Mouse (Mus musculus) thymus, adult 2 months (tissue): Measurements from ENCODE around the gene Olfr9. TPM values are rescaled to one million over a fixed set of nuclear protein-coding genes. Genes with fewer than 3 reads are reported as not detected.
"Not testable (repeated sequence)": the region's sequence is repeated elsewhere in the genome, so short reads cannot be mapped to it uniquely, and the experiment has no call there.

ENCODE experiments used
- DNase-seq: peaks from one replicate; pipeline ENCODE4 v3.0.0; 2021
- H3K27ac ChIP-seq: fragments of 200-500 bp; 2 replicates; pipeline ENCODE4 v1.5.1; 2012; ENCODE audit warnings: low read length, control low read depth; ENCODE audit not compliant: control insufficient read depth, insufficient read depth
- H3K27me3 ChIP-seq: fragments of 200-500 bp; 2 replicates; pipeline ENCODE4 v1.6.1; 2012; ENCODE audit warnings: mild to moderate bottlenecking, low read length, moderate library complexity, mixed read lengths; ENCODE audit not compliant: control insufficient read depth, insufficient read depth
- H3K36me3 ChIP-seq: fragments of 200-500 bp; 2 replicates; pipeline ENCODE4 v1.6.1; 2012; ENCODE audit warnings: mild to moderate bottlenecking, low read length, moderate library complexity; ENCODE audit not compliant: control insufficient read depth, insufficient read depth
- H3K4me1 ChIP-seq: fragments of 200-500 bp; replicated peaks from 2 replicates; pipeline ENCODE4 v1.6.1; 2012; ENCODE audit warnings: low read length; ENCODE audit not compliant: control insufficient read depth, insufficient read depth
- H3K4me3 ChIP-seq: fragments of 200-500 bp; 2 replicates; pipeline ENCODE4 v1.5.1; 2012; ENCODE audit warnings: mild to moderate bottlenecking, low read length, control low read depth, moderate library complexity; ENCODE audit not compliant: control insufficient read depth, insufficient read depth
- CTCF ChIP-seq: fragments of 200-500 bp; IDR thresholded peaks from 2 replicates; pipeline ENCODE4 v1.5.1; 2012; ENCODE audit warnings: mild to moderate bottlenecking, control low read depth, low read length, moderate library complexity, borderline replicate concordance; ENCODE audit not compliant: control insufficient read depth, poor library complexity, insufficient read depth; ENCODE audit errors: extremely low read depth
- POLR2A ChIP-seq: fragments of 200-500 bp; IDR thresholded peaks from 2 replicates; pipeline ENCODE4 v1.6.1; 2012; ENCODE audit warnings: mild to moderate bottlenecking, low read length, control low read depth, moderate library complexity; ENCODE audit not compliant: control insufficient read depth, poor library complexity, insufficient read depth; ENCODE audit errors: extremely low read depth
- WGBS: fragments of 180-500 bp; shearing (Covaris S2); methylation state at CpG from one replicate; pipeline ENCODE4 v1.1.7; 2018; 5-methylcytosine and 5-hydroxymethylcytosine counted together
- polyA plus RNA-seq: library from polyadenylated mRNA; depleted of rRNA; stranded (reverse); fragments of >200 nt; gene quantifications from 2 replicates; pipeline ENCODE4 v1.2.3, GENCODE M21; 2012

Olfr9 gene
- polyA plus RNA-seq, 1 experiment: not detected

GRCm38 (mm10) chr10:128976395-128976794 is 12.8 kb upstream of the Olfr9 start:
- Histone ChIP-seq H3K4me3 (no peak overlapping the region), H3K36me3 (no peaks in the 10 kb centered on the region), H3K4me1 (no peaks in the 10 kb centered on the region), H3K27ac (no peak overlapping the region), H3K27me3 (no peaks in the 10 kb centered on the region)
- no peak for DNase-seq
- no peak for TF ChIP-seq CTCF
- no peak for TF ChIP-seq POLR2A
- WGBS: 77% methylated on average over 3 of the region's 3 CpGs

- H3K4me3 ChIP-seq: no peak overlapping the region
- DNase-seq: peak; percentile 51
- no peaks in the 10 kb centered on the region for H3K27me3 ChIP-seq
- H3K4me1 ChIP-seq: no peaks in the 10 kb centered on the region
- H3K27ac ChIP-seq: no peak overlapping the region
- WGBS: 16% methylated on average over 9 of the region's 9 CpGs
- H3K36me3 ChIP-seq: no peaks in the 10 kb centered on the region
- TF ChIP-seq CTCF (no peak), POLR2A (no peak)
These were observed 11.6 kb upstream of the Olfr9 start for GRCm38 (mm10) chr10:128977522-128978114.

GRCm38 (mm10) chr10:128980644-128981365 is 8.4 kb upstream of the Olfr9 start:
- 93% methylated on average over 3 of the region's 3 CpGs for WGBS
- Histone ChIP-seq H3K36me3 (no peaks in the 10 kb centered on the region), H3K4me3 (no peak overlapping the region), H3K27ac (no peak overlapping the region), H3K4me1 (no peaks in the 10 kb centered on the region), H3K27me3 (no peaks in the 10 kb centered on the region)
- no peak for DNase-seq
- no peak for TF ChIP-seq POLR2A
- no peak for TF ChIP-seq CTCF

DNA sequence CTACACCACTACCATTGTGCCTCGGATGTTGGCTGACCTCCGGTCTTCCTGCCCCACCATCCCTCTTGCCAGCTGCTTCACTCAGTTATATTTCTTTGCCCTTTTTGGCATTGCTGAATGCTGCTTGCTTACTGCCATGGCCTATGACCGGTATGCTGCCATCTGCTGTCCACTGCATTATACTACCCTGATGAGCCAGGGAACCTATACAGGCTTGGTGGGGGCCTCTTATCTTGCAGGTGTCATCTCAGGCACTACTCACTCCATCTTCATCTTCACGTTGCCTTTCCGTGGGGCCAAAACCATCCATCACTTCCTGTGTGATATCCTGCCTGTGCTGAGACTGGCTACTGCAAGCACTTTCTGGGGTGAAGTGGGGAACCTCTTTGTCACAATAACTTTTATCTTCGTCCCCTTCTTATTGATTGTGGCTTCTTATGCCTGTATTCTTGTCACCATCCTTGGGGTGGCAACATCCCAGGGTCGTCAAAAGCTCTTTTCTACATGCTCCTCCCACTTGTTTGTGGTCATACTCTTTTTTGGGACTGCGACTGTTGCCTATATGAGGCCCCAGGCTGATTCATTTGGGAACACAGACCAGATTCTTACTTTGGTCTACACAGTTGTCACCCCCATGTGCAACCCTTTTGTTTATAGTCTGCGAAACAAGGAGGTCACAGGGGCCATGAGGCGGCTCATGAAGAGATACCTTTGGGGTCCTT is 1.1 kb downstream of the Olfr9 start:
- 41% methylated on average over 7 of the region's 10 CpGs for WGBS
- not testable (repeated sequence) for H3K27ac ChIP-seq, H3K36me3 ChIP-seq, H3K4me1 ChIP-seq, H3K4me3 ChIP-seq, H3K27me3 ChIP-seq
- peak; percentile 9 for DNase-seq

DNA sequence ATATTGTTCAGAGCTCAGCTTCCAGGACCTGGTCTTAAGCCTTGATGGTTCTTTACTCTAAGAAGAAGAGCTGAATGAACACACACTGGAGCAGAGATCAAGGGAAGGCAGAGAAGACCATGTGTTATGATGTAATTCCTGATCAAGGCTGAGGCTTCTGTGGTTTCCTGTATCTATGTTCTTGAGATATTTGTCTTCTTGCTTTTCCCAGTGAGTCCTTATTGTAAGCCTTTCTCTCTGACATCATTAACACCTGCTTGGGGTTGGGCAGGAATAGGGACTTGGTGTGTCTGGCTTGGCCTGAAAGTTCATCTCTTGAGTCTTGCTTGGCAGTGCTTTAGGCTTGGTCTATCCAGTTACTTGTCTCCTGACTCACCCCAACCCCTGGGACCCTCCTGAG is 1.8 kb downstream of the Olfr9 start:
- Histone ChIP-seq H3K4me3 (no peak overlapping the region), H3K36me3 (no peaks in the 10 kb centered on the region), H3K4me1 (peaks cover 10% of the 10 kb centered on the region), H3K27me3 (no peaks in the 10 kb centered on the region), H3K27ac (no peak overlapping the region)
- peak; percentile 37 for DNase-seq
- no peak for TF ChIP-seq POLR2A
- TF ChIP-seq CTCF: no peak

DNA sequence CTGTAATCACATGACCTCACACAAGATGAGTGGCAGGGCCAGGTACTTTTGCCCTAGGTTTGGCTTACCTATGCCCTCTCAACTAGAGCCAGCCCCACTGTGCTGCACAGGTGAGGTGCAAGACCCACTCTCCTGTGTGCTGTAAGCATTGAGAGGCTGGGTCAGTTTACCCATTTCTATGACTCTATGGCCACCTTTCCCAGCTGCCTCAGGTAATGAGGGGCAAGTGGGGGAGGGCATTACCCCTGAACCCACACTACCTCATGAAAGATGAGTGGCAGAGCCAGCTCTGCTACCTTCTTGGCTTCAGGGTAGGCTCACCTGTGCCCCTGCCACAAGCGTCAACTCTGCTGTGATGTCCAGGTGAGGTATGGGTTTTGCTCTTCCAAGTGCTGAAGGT is 6.6 kb downstream of the Olfr9 start:
- H3K27me3 ChIP-seq: no peaks in the 10 kb centered on the region
- H3K27ac ChIP-seq: no peak overlapping the region
- no peak for DNase-seq
- H3K36me3 ChIP-seq: no peaks in the 10 kb centered on the region
- WGBS: 97% methylated on average over 1 of the region's 1 CpGs
- no peak overlapping the region for H3K4me3 ChIP-seq
- no peak for TF ChIP-seq POLR2A
- no peak for TF ChIP-seq CTCF
- H3K4me1 ChIP-seq: peaks cover 5% of the 10 kb centered on the region

DNA sequence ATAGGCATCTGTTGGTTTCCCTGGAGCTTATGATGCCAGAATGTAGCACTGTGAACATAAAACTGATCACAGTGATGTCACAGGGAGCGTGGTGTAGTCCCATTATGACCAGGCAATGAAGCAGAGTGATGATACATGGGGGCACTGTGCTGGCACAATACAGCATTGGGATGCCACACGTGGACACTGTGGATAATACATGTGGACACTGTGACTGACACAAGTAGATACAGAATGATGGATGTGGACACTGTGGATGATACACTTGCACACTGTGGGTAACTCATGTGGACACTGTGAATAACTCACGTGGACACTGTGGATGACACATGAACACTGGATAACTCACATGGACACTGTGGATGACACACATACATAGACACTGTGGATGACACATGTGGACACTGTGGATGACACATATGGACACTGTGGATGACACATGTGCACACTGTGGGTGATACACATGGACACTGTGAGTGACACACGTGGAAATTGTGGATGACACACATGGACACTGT is 7.4 kb downstream of the Olfr9 start:
- H3K4me1 ChIP-seq: no peaks in the 10 kb centered on the region; the same call in 1 of the 2 replicates
- H3K27ac ChIP-seq: no peak overlapping the region
- 84% methylated on average over 4 of the region's 4 CpGs for WGBS
- no peaks in the 10 kb centered on the region for H3K27me3 ChIP-seq
- DNase-seq: no peak
- TF ChIP-seq POLR2A (no peak), CTCF (no peak)
- no peaks in the 10 kb centered on the region for H3K36me3 ChIP-seq
- no peak overlapping the region for H3K4me3 ChIP-seq
